Mouse (Mus musculus) effector memory CD4-positive, alpha-beta T cell, adult 5 months (primary cell): ENCODE results near the gene 1700001P01Rik. TPM values are rescaled to one million over a fixed set of nuclear protein-coding genes. Genes with fewer than 3 reads are reported as not detected.

Source experiments
- polyA plus RNA-seq: library from polyadenylated mRNA; unstranded; fragments of 100-300 nt; shearing (Covaris generic); gene quantifications from one replicate; pipeline ENCODE4 v1.2.1, GENCODE M21; 2017

Gene 1700001P01Rik
- polyA plus RNA-seq, result not detected

GRCm38 (mm10) chr11:97775808-97776496 lies at the start of gene 1700001P01Rik:
1700001P01Rik (minus strand) TSS chr11:97775918.

GRCm38 (mm10) chr11:97798782-97799145 lies 23.0 kb upstream of the 1700001P01Rik start, which contains the start of gene Lasp1:
Lasp1 (plus strand) TSS chr11:97799000.

GRCm38 (mm10) chr11:97781832-97782563 lies 6.3 kb upstream of the 1700001P01Rik start, which contains the start of gene Rpl23:
Rpl23 (minus strand) TSS chr11:97782437.

GRCm38 (mm10) chr11:97766154-97766881 lies 9.4 kb downstream of the 1700001P01Rik start, which contains the start of gene Cwc25:
Cwc25 (minus strand) TSS chr11:97766556.

GRCm38 (mm10) chr11:97744063-97744717 lies 31.5 kb downstream of the 1700001P01Rik start, which contains the start of gene Pip4k2b:
Pip4k2b (minus strand) TSS chr11:97744704.

Other genes with a start within 250 kb of the 1700001P01Rik start
- gene Srcin1, start 199.7 kb downstream of the 1700001P01Rik start, polyA plus RNA-seq, result not detected
- 16.0 TPM for gene Epop, start 146.2 kb downstream of the 1700001P01Rik start, polyA plus RNA-seq
- 7.2 TPM for gene Mllt6, start 112.5 kb downstream of the 1700001P01Rik start, polyA plus RNA-seq
- gene Cisd3, start 90.1 kb downstream of the 1700001P01Rik start, polyA plus RNA-seq, result 39.1 TPM
- 5.2 TPM for gene Pcgf2, start 75.4 kb downstream of the 1700001P01Rik start, polyA plus RNA-seq
- gene Psmb3, start 72.5 kb downstream of the 1700001P01Rik start, polyA plus RNA-seq, result 267 TPM
- gene Pip4k2b, start 31.2 kb downstream of the 1700001P01Rik start, polyA plus RNA-seq, result 3.3 TPM
- gene Cwc25, start 9.4 kb downstream of the 1700001P01Rik start, polyA plus RNA-seq, result 165 TPM
- gene Rpl23, start 6.5 kb upstream of the 1700001P01Rik start, polyA plus RNA-seq, result 496 TPM
- gene Lasp1, start 23.1 kb upstream of the 1700001P01Rik start, polyA plus RNA-seq, result 114 TPM
- 1.0 TPM for gene B230217C12Rik, start 64.9 kb upstream of the 1700001P01Rik start, polyA plus RNA-seq
- gene Fbxo47, start 108.2 kb upstream of the 1700001P01Rik start, polyA plus RNA-seq, result 0.97 TPM
- gene Plxdc1, start 210.5 kb upstream of the 1700001P01Rik start, polyA plus RNA-seq, result 2.4 TPM
- gene Arl5c, start 220.3 kb upstream of the 1700001P01Rik start, polyA plus RNA-seq, result 67.3 TPM
- gene Cacnb1, start 247.1 kb upstream of the 1700001P01Rik start, polyA plus RNA-seq, result 13.5 TPM